Mouse (Mus musculus): ENCODE measurements around the gene Ttc7b. TPM values are rescaled to one million over a fixed set of nuclear protein-coding genes. Genes with fewer than 3 reads are reported as not detected.

Gene Ttc7b
- polyA plus RNA-seq, 2 experiments, result 7.3 to 28.1 TPM

- Histone ChIP-seq H3K27me3 (ENCODE audit: control insufficient read depth, insufficient read depth, low read length) (no peaks in the 10 kb centered on the region), H3K9ac (ENCODE audit: low read depth, low read length, severe bottlenecking) (no peak overlapping the region), H3K4me2 (replicated peaks; ENCODE audit: low read depth, low read length, severe bottlenecking) (no peak overlapping the region), H3K27ac (replicated peaks; ENCODE audit: low read depth, low read length) (no peak overlapping the region), H3K9me3 (ENCODE audit: control insufficient read depth, low read length) (no peaks in the 10 kb centered on the region), H3K36me3 (ENCODE audit: control insufficient read depth, insufficient read depth, low read length) (peaks cover 45% of the 10 kb centered on the region), H3K4me3 (replicated peaks; ENCODE audit: low read length) (no peak overlapping the region), H3K4me1 (ENCODE audit: control insufficient read depth, insufficient read depth, low read length) (0 out of 2 replicates have a peak, but pooled peaks cover 8% of the 10 kb centered on the region)
- DNase-seq (ENCODE audit: low spot score) (no peak), ATAC-seq (ENCODE audit: low FRiP score, low read depth) (no peak; the same call in 1 of the 2 replicates)
- 83% methylated on average over 12 of the region's 12 CpGs for WGBS
- no peak for TF ChIP-seq POLR2A (IDR thresholded peaks at IDR 0.05; ENCODE audit: borderline replicate concordance, extremely low read depth, insufficient read depth, insufficient read length)
These were observed 159.3 kb downstream of the Ttc7b start for GRCm38 (mm10) chr12:100361330-100361729.

GRCm38 (mm10) chr12:100358040-100358620 is 162.5 kb downstream of the Ttc7b start:
- WGBS, result 71% methylated on average over 5 of the region's 6 CpGs
- H3K27ac ChIP-seq (replicated peaks; ENCODE audit: low read depth, low read length), result no peak overlapping the region
- no peaks in the 10 kb centered on the region for H3K27me3 ChIP-seq (ENCODE audit: control insufficient read depth, insufficient read depth, low read length)
- H3K9ac ChIP-seq (ENCODE audit: low read depth, low read length, severe bottlenecking), result no peak overlapping the region
- peaks cover 39% of the 10 kb centered on the region for H3K36me3 ChIP-seq (ENCODE audit: control insufficient read depth, insufficient read depth, low read length)
- TF ChIP-seq POLR2A (IDR thresholded peaks at IDR 0.05; ENCODE audit: borderline replicate concordance, extremely low read depth, insufficient read depth, insufficient read length), result no peak
- no peak overlapping the region for H3K4me2 ChIP-seq (replicated peaks; ENCODE audit: low read depth, low read length, severe bottlenecking)
- H3K4me3 ChIP-seq (replicated peaks; ENCODE audit: low read length), result no peak overlapping the region
- H3K9me3 ChIP-seq (ENCODE audit: control insufficient read depth, low read length), result no peaks in the 10 kb centered on the region
- 0 out of 2 replicates have a peak, but pooled peaks cover 2% of the 10 kb centered on the region for H3K4me1 ChIP-seq (ENCODE audit: control insufficient read depth, insufficient read depth, low read length)
- DNase-seq (ENCODE audit: low spot score), result no peak
- no peak for ATAC-seq (ENCODE audit: low FRiP score, low read depth)

GRCm38 (mm10) chr12:100356407-100356806 is 164.2 kb downstream of the Ttc7b start:
- no peak for TF ChIP-seq POLR2A (IDR thresholded peaks at IDR 0.05; ENCODE audit: borderline replicate concordance, extremely low read depth, insufficient read depth, insufficient read length)
- ATAC-seq (ENCODE audit: low FRiP score, low read depth) (no peak), DNase-seq (ENCODE audit: low spot score) (no peak)
- Histone ChIP-seq H3K4me1 (ENCODE audit: control insufficient read depth, insufficient read depth, low read length) (no peaks in the 10 kb centered on the region), H3K4me2 (replicated peaks; ENCODE audit: low read depth, low read length, severe bottlenecking) (no peak overlapping the region), H3K9me3 (ENCODE audit: control insufficient read depth, low read length) (no peaks in the 10 kb centered on the region), H3K27ac (replicated peaks; ENCODE audit: low read depth, low read length) (no peak overlapping the region), H3K9ac (ENCODE audit: low read depth, low read length, severe bottlenecking) (no peak overlapping the region), H3K27me3 (ENCODE audit: control insufficient read depth, insufficient read depth, low read length) (no peaks in the 10 kb centered on the region), H3K4me3 (replicated peaks; ENCODE audit: low read length) (no peak overlapping the region), H3K36me3 (ENCODE audit: control insufficient read depth, insufficient read depth, low read length) (peaks cover 44% of the 10 kb centered on the region)
- WGBS, result 91% methylated on average over 7 of the region's 7 CpGs

- no peak overlapping the region for H3K4me2 ChIP-seq (replicated peaks; ENCODE audit: low read depth, low read length, severe bottlenecking)
- H3K36me3 ChIP-seq (ENCODE audit: control insufficient read depth, insufficient read depth, low read length), result peaks cover 40% of the 10 kb centered on the region
- ATAC-seq (ENCODE audit: low FRiP score, low read depth) (no peak), DNase-seq (ENCODE audit: low spot score) (no peak)
- TF ChIP-seq POLR2A (IDR thresholded peaks at IDR 0.05; ENCODE audit: borderline replicate concordance, extremely low read depth, insufficient read depth, insufficient read length), result no peak
- no peak overlapping the region for H3K4me3 ChIP-seq (replicated peaks; ENCODE audit: low read length)
- 81% methylated on average over 5 of the region's 5 CpGs for WGBS
- H3K4me1 ChIP-seq (ENCODE audit: control insufficient read depth, insufficient read depth, low read length), result no peaks in the 10 kb centered on the region
- no peak overlapping the region for H3K27ac ChIP-seq (replicated peaks; ENCODE audit: low read depth, low read length)
- no peaks in the 10 kb centered on the region for H3K9me3 ChIP-seq (ENCODE audit: control insufficient read depth, low read length)
- no peaks in the 10 kb centered on the region for H3K27me3 ChIP-seq (ENCODE audit: control insufficient read depth, insufficient read depth, low read length)
- H3K9ac ChIP-seq (ENCODE audit: low read depth, low read length, severe bottlenecking), result no peak overlapping the region
These were observed 165.1 kb downstream of the Ttc7b start for GRCm38 (mm10) chr12:100355565-100355964.

- ATAC-seq (ENCODE audit: low FRiP score, low read depth) (no peak), DNase-seq (ENCODE audit: low spot score) (no peak)
- H3K36me3 ChIP-seq (ENCODE audit: control insufficient read depth, insufficient read depth, low read length), result peaks cover 33% of the 10 kb centered on the region
- no peak overlapping the region for H3K27ac ChIP-seq (replicated peaks; ENCODE audit: low read depth, low read length)
- H3K27me3 ChIP-seq (ENCODE audit: control insufficient read depth, insufficient read depth, low read length), result no peaks in the 10 kb centered on the region
- no peak for TF ChIP-seq POLR2A (IDR thresholded peaks at IDR 0.05; ENCODE audit: borderline replicate concordance, extremely low read depth, insufficient read depth, insufficient read length)
- no peak overlapping the region for H3K4me3 ChIP-seq (replicated peaks; ENCODE audit: low read length)
- H3K4me2 ChIP-seq (replicated peaks; ENCODE audit: low read depth, low read length, severe bottlenecking), result no peak overlapping the region
- H3K9ac ChIP-seq (ENCODE audit: low read depth, low read length, severe bottlenecking), result no peak overlapping the region
- 81% methylated on average over 7 of the region's 7 CpGs for WGBS
- no peaks in the 10 kb centered on the region for H3K9me3 ChIP-seq (ENCODE audit: control insufficient read depth, low read length)
- no peaks in the 10 kb centered on the region for H3K4me1 ChIP-seq (ENCODE audit: control insufficient read depth, insufficient read depth, low read length)
These were observed 166.7 kb downstream of the Ttc7b start for GRCm38 (mm10) chr12:100353954-100354353.

Measured in limb, embryonic 14.5 days (tissue).